Mouse (Mus musculus) erythroblast, embryonic 14.5 days (primary cell): ENCODE data around the gene Lhx6.

Experiments
- GATA1 ChIP-seq: IDR thresholded peaks from 2 replicates; pipeline ENCODE4 v1.6.1; 2012; ENCODE audit warnings: low read length, inconsistent platforms, mixed read lengths
- TAL1 ChIP-seq: IDR thresholded peaks from 3 replicates; pipeline ENCODE4 v1.6.1; 2012; ENCODE audit warnings: low read length, inconsistent platforms, mixed read lengths

- TF ChIP-seq TAL1 (no peak), GATA1 (no peak)
Observed at GRCm38 (mm10) chr2:36067132-36067531, 38.1 kb downstream of the Lhx6 start.
